Comparison of ENCODE assay signal across 19 mouse cellular contexts in genomic region chr15:102967511-102968397, GRCm38 (mm10). TPM values are rescaled to one million over a fixed set of nuclear protein-coding genes. Genes with fewer than 3 reads are reported as not detected.
DNase-seq lines count a peak whose midpoint lies in the region; ATAC-seq and TF ChIP-seq lines count a peak whose summit lies in the region.
"Had no signal": no experiment of that assay in that cellular context is flagged by ENCODE, and none has a peak within 500 bp of the region (broad histone marks: within the 10 kb centered on the region; RNA-seq: fewer than 3 reads in every experiment).

No protein-coding gene starts in this region.

- H3K9me3 ChIP-seq in MEL (replicated peaks; ENCODE audit: insufficient read depth, low read length) = no peaks in the 10 kb centered on the region
- no peaks in the 10 kb centered on the region for H3K9me3 ChIP-seq in kidney, embryonic 16.5 days (ENCODE audit: low read length)
- H3K9me3 ChIP-seq: embryonic facial prominence, embryonic 12.5 days; forebrain, embryonic 12.5 days; midbrain, embryonic 10.5 days had no signal

- no peak for DNase-seq in kidney, adult 2 months
- no peak for DNase-seq in kidney, adult 9 months
- peak; percentile 81 for DNase-seq in MEL (ENCODE audit: low read depth, low spot score)
- DNase-seq in cerebellum, adult 11 months = no peak
- no peak for DNase-seq in lung, adult 18-20 months
- DNase-seq: adrenal gland, adult 2 months; B cell, adult 2 months; cerebellum, postnatal 14 days had no signal

- no peak for TF ChIP-seq EP300 in MEL (IDR thresholded peaks at IDR 0.05; ENCODE audit: low read depth in 1 of 2, low read length in 2 of 2)

- WGBS in kidney, adult 2 months = 12% methylated on average over 34 of the region's 34 CpGs
- WGBS in kidney, embryonic 16.5 days = 4% methylated on average over 34 of the region's 34 CpGs

- peak overlapping the region; percentile 93 for H3K9ac ChIP-seq in MEL (ENCODE audit: control insufficient read depth, low read depth, low read length, poor library complexity, severe bottlenecking)
- H3K9ac ChIP-seq in kidney, embryonic 16.5 days (replicated peaks; ENCODE audit: low read length) = peak overlapping the region; percentile 90
- H3K9ac ChIP-seq: embryonic facial prominence, embryonic 12.5 days; forebrain, embryonic 12.5 days had no signal

- no peak for TF ChIP-seq CTCF in kidney, adult 2 months (conservative IDR thresholded peaks at IDR 0.05; ENCODE audit: insufficient read depth, insufficient read length, low read depth, low read length)
- TF ChIP-seq CTCF in MEL (IDR thresholded peaks at IDR 0.05 in 2 of 3, conservative IDR thresholded peaks at IDR 0.05 in 1 of 3; ENCODE audit: control insufficient read depth in 1 of 3, insufficient read depth in 1 of 3, low read depth in 2 of 3, low read length in 3 of 3, poor library complexity in 1 of 3, severe bottlenecking in 1 of 3) = no peak

- ATAC-seq in kidney, embryonic 16.5 days (ENCODE audit: low FRiP score, low TSS enrichment) = no peak
- ATAC-seq in inflammation-experienced regulatory T-cells, adult 6 months = no peak
- ATAC-seq: Patski had no signal

- no peaks in the 10 kb centered on the region for H3K27me3 ChIP-seq in kidney, adult 2 months (replicated peaks; ENCODE audit: control insufficient read depth, insufficient read depth, low read length)
- H3K27me3 ChIP-seq in MEL (ENCODE audit: control insufficient read depth in 1 of 2, insufficient read depth in 2 of 2, low read length in 2 of 2) (peaks cover 4 to 6% of the 10 kb centered on the region in 2 experiments; a peak in 3 of 4 replicates), myocyte (ENCODE audit: control insufficient read depth, insufficient read depth, insufficient read length) (no peaks in the 10 kb centered on the region)
- H3K27me3 ChIP-seq in kidney, embryonic 16.5 days (ENCODE audit: insufficient read depth, low read length) = peaks cover 22% of the 10 kb centered on the region
- H3K27me3 ChIP-seq: Patski had no signal

- peaks cover 4% of the 10 kb centered on the region; the same call in 1 of the 2 replicates for H3K4me1 ChIP-seq in kidney, adult 2 months (ENCODE audit: control insufficient read depth, insufficient read depth, low read length)
- H3K4me1 ChIP-seq in MEL (ENCODE audit: control insufficient read depth in 1 of 2, insufficient read depth in 2 of 2, low read length in 2 of 2) = peaks cover 12 to 19% of the 10 kb centered on the region in 2 experiments
- peaks cover 25% of the 10 kb centered on the region for H3K4me1 ChIP-seq in kidney, embryonic 16.5 days (ENCODE audit: insufficient read depth, low read length)

- TF ChIP-seq RAD21 in MEL (IDR thresholded peaks at IDR 0.05; ENCODE audit: low read depth, low read length) = no peak

- H3ac ChIP-seq in myocyte (ENCODE audit: control insufficient read depth, insufficient read length) = peak overlapping the region; percentile 32

- H3K36me3 ChIP-seq in kidney, adult 2 months (ENCODE audit: control insufficient read depth, insufficient read depth, low read length) = no peaks in the 10 kb centered on the region
- peaks cover 0 to 18% of the 10 kb centered on the region in 2 experiments; a peak in 2 of 4 replicates for H3K36me3 ChIP-seq in MEL (ENCODE audit: control insufficient read depth in 1 of 2, insufficient read depth in 2 of 2, low read length in 2 of 2)
- no peaks in the 10 kb centered on the region for H3K36me3 ChIP-seq in kidney, embryonic 16.5 days (ENCODE audit: insufficient read depth, low read length)
- no peaks in the 10 kb centered on the region for H3K36me3 ChIP-seq in myocyte (ENCODE audit: control insufficient read depth, insufficient read depth)
- H3K36me3 ChIP-seq: embryonic facial prominence, embryonic 12.5 days; forebrain, embryonic 12.5 days; midbrain, embryonic 10.5 days had no signal

- H3K27ac ChIP-seq in kidney, adult 2 months (ENCODE audit: insufficient read depth, low read depth, low read length) = peak overlapping the region; percentile 85
- H3K27ac ChIP-seq in MEL (ENCODE audit: control insufficient read depth, low read depth, low read length) = peak overlapping the region; percentile 82
- H3K27ac ChIP-seq in kidney, embryonic 16.5 days (ENCODE audit: low read length) = peak overlapping the region; percentile 94
- H3K27ac ChIP-seq: embryonic facial prominence, embryonic 12.5 days; forebrain, embryonic 12.5 days; midbrain, embryonic 10.5 days had no signal

- H3K79me2 ChIP-seq in MEL (ENCODE audit: control insufficient read depth, insufficient read depth, low read length, poor library complexity) (peaks cover 31% of the 10 kb centered on the region), myocyte (ENCODE audit: control insufficient read depth, insufficient read depth) (peaks cover 96% of the 10 kb centered on the region)

- no peak for TF ChIP-seq POLR2A in kidney, adult 2 months (IDR thresholded peaks at IDR 0.05; ENCODE audit: low read depth, low read length)
- TF ChIP-seq POLR2A in MEL (IDR thresholded peaks at IDR 0.05; ENCODE audit: control insufficient read depth in 1 of 2, insufficient read depth in 1 of 2, low read depth in 1 of 2, low read length in 2 of 2, poor library complexity in 1 of 2) (peak; percentile 31 to 46), myocyte (IDR thresholded peaks at IDR 0.05; ENCODE audit: insufficient read length, low read depth) (peak; percentile 50)

- H3K4me2 ChIP-seq in kidney, embryonic 16.5 days (replicated peaks; ENCODE audit: low read depth, low read length) = peak overlapping the region; percentile 84
- H3K4me2 ChIP-seq in myocyte (ENCODE audit: low read depth) = peak overlapping the region; percentile 98

- peak overlapping the region; percentile 59 for H3K4me3 ChIP-seq in kidney, adult 2 months (ENCODE audit: insufficient read depth, low read depth, low read length)
- H3K4me3 ChIP-seq in MEL (ENCODE audit: control insufficient read depth in 1 of 2, insufficient read depth in 1 of 2, low read depth in 2 of 2, low read length in 2 of 2) = peak overlapping the region; percentile 84 to 97
- H3K4me3 ChIP-seq in kidney, embryonic 16.5 days (ENCODE audit: low read length) = peak overlapping the region; percentile 65
- H3K4me3 ChIP-seq in myocyte = peak overlapping the region; percentile 85
- H3K4me3 ChIP-seq: embryonic facial prominence, embryonic 12.5 days; forebrain, embryonic 12.5 days had no signal

TF ChIP-seq in MEL, 35 proteins besides CTCF, POLR2A, EP300 and RAD21 (continues in another document):
- TF ChIP-seq TAL1 (IDR thresholded peaks at IDR 0.05; ENCODE audit: low read length) (no peak), MYC (IDR thresholded peaks at IDR 0.05; ENCODE audit: low read depth, low read length) (no peak), MXI1 (IDR thresholded peaks at IDR 0.05; ENCODE audit: low read depth, low read length) (no peak)

TF ChIP-seq in myocyte, 11 proteins besides CTCF, POLR2A, EP300 and RAD21 (continues in another document):
- TF ChIP-seq SRF (IDR thresholded peaks at IDR 0.05; ENCODE audit: control insufficient read depth, insufficient read length, low read depth) (no peak), TCF12 (IDR thresholded peaks at IDR 0.05; ENCODE audit: insufficient read depth, poor library complexity, severe bottlenecking) (no peak), E2F4 (IDR thresholded peaks at IDR 0.05; ENCODE audit: insufficient read depth) (no peak), MYOD1 (IDR thresholded peaks at IDR 0.05; ENCODE audit: control insufficient read depth in 1 of 3, insufficient read length in 2 of 3, low read depth in 2 of 3) (no peak)

RNA-seq across cellular contexts. Expression of gene Hoxc5, which starts 0.5 kb away (rescaled TPM):
- polyA plus RNA-seq in kidney, adult 2 months (2012; rRNA removed) = 4.0 and 4.1 TPM in 2 replicates
- total RNA-seq in MEL (2012; rRNA removed) = 0.46 and 0.56 TPM in 2 replicates
- 1 to 10 TPM in 1 of 2 experiments, not detected in 1; 3.0 TPM for polyA plus RNA-seq in MEL (2012; ENCODE audit: insufficient read depth in 1 of 2, insufficient read length in 2 of 2, low read depth in 1 of 2, low replicate concordance in 2 of 2, missing spikeins in 1 of 2)
- 4.3 and 5.9 TPM in 2 replicates for polyA plus RNA-seq in kidney, embryonic 16.5 days (2015; fragmentation: Nextera tagmentation; extraction: Ambion mirVana)
- 1.2 TPM for polyA plus RNA-seq in myocyte (2012; fragmentation: generic; extraction: Trizol)
- polyA plus RNA-seq in inflammation-experienced regulatory T-cells, adult 6 months (2017; shearing (Covaris generic)) = not detected
- total RNA-seq: hematopoietic stem cell, adult 5-6 weeks; left cerebral cortex, postnatal 36 days had no signal
- polyA plus RNA-seq: forebrain, embryonic 12.5 days had no signal

RNA-seq across cellular contexts. Expression of gene Hoxc10, which starts 1.2 kb away (rescaled TPM):
- polyA plus RNA-seq in kidney, adult 2 months (2012; rRNA removed) = 16.4 and 16.7 TPM in 2 replicates
- 6.3 and 6.8 TPM in 2 replicates for total RNA-seq in MEL (2012; rRNA removed)
- polyA plus RNA-seq in MEL (2012; ENCODE audit: insufficient read depth in 1 of 2, insufficient read length in 2 of 2, low read depth in 1 of 2, low replicate concordance in 2 of 2, missing spikeins in 1 of 2) (10 to 100 TPM in 1 of 2 experiments, not detected in 1; 24.8 TPM), myocyte (2012; fragmentation: generic; extraction: Trizol) (43.5 TPM)
- polyA plus RNA-seq in kidney, embryonic 16.5 days (2015; fragmentation: Nextera tagmentation; extraction: Ambion mirVana) = 49.0 and 54.0 TPM in 2 replicates
- not detected for polyA plus RNA-seq in inflammation-experienced regulatory T-cells, adult 6 months (2017; shearing (Covaris generic))
- total RNA-seq: hematopoietic stem cell, adult 5-6 weeks; left cerebral cortex, postnatal 36 days had no signal
- polyA plus RNA-seq: adrenal gland, adult 2 months; embryonic facial prominence, embryonic 12.5 days; forebrain, embryonic 12.5 days; lung, embryonic 16.5 days; midbrain, embryonic 10.5 days had no signal

RNA-seq across cellular contexts. Expression of gene Hoxc9, which starts 8.5 kb away (rescaled TPM):
- polyA plus RNA-seq in kidney, adult 2 months (2012; rRNA removed) = 5.5 and 7.3 TPM in 2 replicates
- total RNA-seq in MEL (2012; rRNA removed) = 3.2 and 4.1 TPM in 2 replicates
- polyA plus RNA-seq in MEL (2012; ENCODE audit: insufficient read depth in 1 of 2, insufficient read length in 2 of 2, low read depth in 1 of 2, low replicate concordance in 2 of 2, missing spikeins in 1 of 2) (100 to 1,000 TPM in 1 of 2 experiments, 1 to 10 TPM in 1; 9.5 to 400 TPM), myocyte (2012; fragmentation: generic; extraction: Trizol) (10.5 TPM)
- polyA plus RNA-seq in kidney, embryonic 16.5 days (2015; fragmentation: Nextera tagmentation; extraction: Ambion mirVana) = 7.4 and 9.2 TPM in 2 replicates
- polyA plus RNA-seq in inflammation-experienced regulatory T-cells, adult 6 months (2017; shearing (Covaris generic)) = not detected
- total RNA-seq: hematopoietic stem cell, adult 5-6 weeks; left cerebral cortex, postnatal 36 days had no signal
- polyA plus RNA-seq: embryonic facial prominence, embryonic 12.5 days; forebrain, embryonic 12.5 days; heart, embryonic 11.5 days; lung, embryonic 16.5 days; midbrain, embryonic 10.5 days had no signal

RNA-seq across cellular contexts. Expression of gene Hoxc11, which starts 13.5 kb away (rescaled TPM):
- 0.25 and 0.30 TPM in 2 replicates for polyA plus RNA-seq in kidney, adult 2 months (2012; rRNA removed)
- not detected in 2 replicates for total RNA-seq in MEL (2012; rRNA removed)
- not detected for polyA plus RNA-seq in MEL (2012; ENCODE audit: insufficient read depth in 1 of 2, insufficient read length in 2 of 2, low read depth in 1 of 2, low replicate concordance in 2 of 2, missing spikeins in 1 of 2)
- polyA plus RNA-seq in kidney, embryonic 16.5 days (2015; fragmentation: Nextera tagmentation; extraction: Ambion mirVana) = 1.2 and 1.6 TPM in 2 replicates
- 20.5 TPM for polyA plus RNA-seq in myocyte (2012; fragmentation: generic; extraction: Trizol)
- polyA plus RNA-seq in inflammation-experienced regulatory T-cells, adult 6 months (2017; shearing (Covaris generic)) = not detected
- total RNA-seq: adrenal gland, adult 2 months; hematopoietic stem cell, adult 5-6 weeks; left cerebral cortex, postnatal 36 days had no signal
- polyA plus RNA-seq: adrenal gland, adult 2 months; embryonic facial prominence, embryonic 12.5 days; forebrain, embryonic 12.5 days; heart, embryonic 11.5 days; lung, embryonic 16.5 days; midbrain, embryonic 10.5 days; Patski had no signal

RNA-seq across cellular contexts. Expression of gene Hoxc8, which starts 22.7 kb away (rescaled TPM):
- 3.4 and 4.0 TPM in 2 replicates for polyA plus RNA-seq in kidney, adult 2 months (2012; rRNA removed)
- total RNA-seq in MEL (2012; rRNA removed) = 0.26 and 0.31 TPM in 2 replicates
- polyA plus RNA-seq in MEL (2012; ENCODE audit: insufficient read depth in 1 of 2, insufficient read length in 2 of 2, low read depth in 1 of 2, low replicate concordance in 2 of 2, missing spikeins in 1 of 2) = 1 to 10 TPM in 1 of 2 experiments, not detected in 1; 1.7 TPM
- polyA plus RNA-seq in kidney, embryonic 16.5 days (2015; fragmentation: Nextera tagmentation; extraction: Ambion mirVana) = 6.6 and 9.2 TPM in 2 replicates
- 0.71 TPM for polyA plus RNA-seq in myocyte (2012; fragmentation: generic; extraction: Trizol)
- under 1 TPM in 1 of 3 experiments, not detected in 2; 0.20 TPM for polyA plus RNA-seq in inflammation-experienced regulatory T-cells, adult 6 months (2017; shearing (Covaris generic))
- total RNA-seq: hematopoietic stem cell, adult 5-6 weeks; left cerebral cortex, postnatal 36 days had no signal
- polyA plus RNA-seq: embryonic facial prominence, embryonic 12.5 days; forebrain, embryonic 12.5 days; midbrain, embryonic 10.5 days had no signal
